Mouse (Mus musculus): ENCODE results near the gene Gm20605. TPM values are rescaled to one million over a fixed set of nuclear protein-coding genes. Genes with fewer than 3 reads are reported as not detected.
"Not testable (repeated sequence)": the region's sequence is repeated elsewhere in the genome, so short reads cannot be mapped to it uniquely, and the experiment has no call there.

Gene Gm20605
- total RNA-seq, 4 experiments from 2014 or later, result 8.2 to 24.1 (median 14.7) TPM

DNA sequence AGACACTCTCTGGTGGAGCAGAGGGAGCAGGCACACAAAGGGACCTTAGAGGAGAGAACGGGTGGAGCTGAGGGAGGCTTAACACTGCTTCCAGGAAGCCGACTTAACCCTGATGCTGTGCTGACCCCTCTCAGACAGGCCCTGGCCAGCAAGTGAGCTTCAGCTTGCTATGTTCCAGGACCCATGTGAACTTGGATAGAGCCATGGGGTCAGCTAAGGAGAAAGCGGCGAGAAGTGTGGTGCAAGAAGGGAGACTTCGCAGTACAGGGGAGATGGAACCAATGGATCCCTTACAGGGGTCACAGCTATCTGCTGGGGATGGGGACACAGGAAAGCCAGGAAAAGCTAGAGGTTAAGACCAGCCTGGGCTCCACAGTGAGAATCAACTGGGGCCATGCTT is 15.9 kb upstream of the Gm20605 start:
- no peak for DNase-seq

DNA sequence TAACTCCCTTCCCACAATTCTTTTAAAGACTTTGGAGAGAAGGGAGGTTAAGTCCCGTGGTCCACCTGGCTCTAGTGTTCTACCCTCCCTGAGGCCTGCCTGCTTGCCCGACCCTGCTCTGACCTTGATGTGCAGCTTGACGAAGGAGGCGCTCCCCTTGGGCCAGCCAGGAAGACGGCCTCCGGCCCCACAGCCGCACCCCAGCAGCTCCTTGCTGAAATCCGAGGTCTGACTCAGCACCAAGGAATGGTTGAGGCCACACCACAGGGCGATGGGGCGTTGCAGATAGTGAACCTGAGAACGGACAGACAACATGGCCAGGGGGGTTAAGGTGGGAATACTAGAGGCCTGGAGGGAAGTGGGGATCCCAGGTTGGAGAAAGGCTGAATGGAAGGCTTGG is 15.4 kb upstream of the Gm20605 start, which contains the start of gene Pcolce:
Gene Pcolce (minus strand): TSS at position 235 of the 400 bp plus-strand sequence.
- peak; percentile 73 for DNase-seq

DNA sequence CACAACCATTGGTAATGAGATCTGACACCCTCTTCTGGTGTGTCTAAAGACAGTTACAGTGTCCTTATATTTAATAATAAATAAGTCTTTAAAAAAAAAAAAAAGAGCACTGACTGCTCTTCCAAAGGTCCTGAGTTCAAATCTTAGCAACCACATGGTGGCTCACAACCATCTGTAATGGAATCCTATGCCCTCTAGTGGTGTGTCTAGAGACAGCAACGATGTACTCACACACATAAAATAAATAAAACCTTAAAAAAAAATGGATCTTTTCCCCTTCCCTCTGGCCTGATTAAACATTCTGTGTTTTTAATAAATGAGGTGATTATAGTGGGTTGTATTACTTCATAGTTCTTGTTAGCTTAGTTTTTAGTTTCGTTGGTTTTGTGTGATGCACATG is 14.1 kb upstream of the Gm20605 start:
- not testable (repeated sequence) for DNase-seq

DNA sequence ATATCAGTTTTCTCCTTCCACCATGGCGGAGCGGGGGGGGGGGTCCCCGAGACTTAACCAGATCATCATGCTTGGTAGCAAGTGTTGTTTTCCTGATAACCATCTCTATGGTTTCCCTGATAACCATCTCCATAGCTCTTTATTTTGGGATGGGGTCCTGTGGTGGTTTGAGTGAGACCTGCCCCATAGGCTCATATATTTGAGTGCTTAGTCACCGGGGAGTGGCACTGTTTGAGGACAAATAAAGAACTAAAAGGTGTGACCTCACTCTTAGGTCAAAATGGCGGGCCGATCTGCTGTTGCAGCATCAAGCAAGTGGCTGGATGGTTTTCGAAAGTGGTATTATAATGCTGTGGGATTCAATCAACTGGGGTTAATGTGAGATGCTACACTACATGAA is 13.6 kb upstream of the Gm20605 start:
- DNase-seq, result no peak

DNA sequence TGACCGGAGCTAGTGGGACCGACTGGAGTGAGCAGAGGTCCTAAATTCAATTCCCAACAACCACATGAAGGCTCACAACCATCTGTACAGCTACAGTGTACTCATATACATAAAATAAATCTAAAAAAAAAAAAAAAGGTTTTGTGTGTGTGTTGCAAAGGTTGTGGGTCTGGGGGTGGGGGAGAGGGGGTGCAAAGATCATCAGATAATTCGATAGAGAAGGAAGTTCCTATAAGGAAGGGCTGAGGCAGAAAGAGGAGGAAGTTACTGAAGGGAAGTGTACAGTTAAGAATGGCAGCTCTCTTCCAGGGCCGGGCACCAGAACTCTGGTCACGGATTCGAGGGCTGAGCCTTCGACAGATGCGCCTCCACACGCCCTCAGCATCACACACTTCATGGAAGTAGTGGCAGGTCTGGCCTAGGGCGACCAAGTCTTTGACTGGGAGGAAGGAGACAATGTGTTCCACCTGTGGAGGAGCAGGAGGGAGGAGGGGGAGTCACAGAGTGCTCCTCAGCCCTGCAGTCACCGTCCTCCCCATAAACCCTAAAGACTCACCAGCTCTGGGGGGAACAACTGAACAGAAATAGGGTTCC is 4.9 kb upstream of the Gm20605 start:
- DNase-seq, result no peak

DNA sequence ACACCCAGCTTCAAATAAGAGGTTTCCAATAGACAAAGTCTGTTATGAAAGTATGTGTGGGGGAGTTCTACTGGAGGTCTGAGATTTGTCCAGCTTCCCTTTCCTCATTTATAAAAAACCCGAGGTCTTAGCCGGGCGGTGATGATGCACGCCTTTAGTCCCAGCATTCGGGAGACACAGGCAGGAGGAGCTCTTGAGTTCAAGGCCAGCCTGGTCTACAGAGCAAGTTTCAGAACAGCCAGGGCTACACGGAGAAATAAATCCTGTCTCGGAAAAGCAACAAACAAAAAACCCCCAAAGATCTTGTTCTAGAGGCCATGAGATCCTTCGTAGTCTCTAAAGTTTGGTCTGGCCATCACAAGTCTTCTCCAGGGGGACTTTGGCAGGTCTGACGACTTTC is 984 bp upstream of the Gm20605 start:
- peak; percentile 63 for DNase-seq

DNA sequence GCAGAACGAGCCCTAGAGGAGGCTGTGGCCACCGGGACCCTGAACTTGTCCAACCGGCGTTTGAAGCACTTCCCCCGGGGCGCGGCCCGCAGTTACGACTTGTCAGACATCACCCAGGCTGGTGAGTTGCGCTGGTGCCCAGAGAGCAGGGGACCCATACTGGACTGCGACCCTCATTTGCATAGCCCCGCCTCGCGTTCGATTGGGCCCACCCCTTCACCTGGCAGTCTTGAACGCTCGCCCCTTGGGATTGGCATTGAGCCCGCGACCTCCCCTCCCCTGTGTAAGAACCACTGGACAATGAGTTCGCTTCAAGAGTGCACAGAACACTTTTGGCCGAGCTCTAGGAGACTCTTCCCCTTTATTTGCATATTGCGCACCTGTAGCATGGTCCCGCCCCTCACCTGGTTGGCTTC is 339 bp downstream of the Gm20605 start:
- no peak for DNase-seq

DNA sequence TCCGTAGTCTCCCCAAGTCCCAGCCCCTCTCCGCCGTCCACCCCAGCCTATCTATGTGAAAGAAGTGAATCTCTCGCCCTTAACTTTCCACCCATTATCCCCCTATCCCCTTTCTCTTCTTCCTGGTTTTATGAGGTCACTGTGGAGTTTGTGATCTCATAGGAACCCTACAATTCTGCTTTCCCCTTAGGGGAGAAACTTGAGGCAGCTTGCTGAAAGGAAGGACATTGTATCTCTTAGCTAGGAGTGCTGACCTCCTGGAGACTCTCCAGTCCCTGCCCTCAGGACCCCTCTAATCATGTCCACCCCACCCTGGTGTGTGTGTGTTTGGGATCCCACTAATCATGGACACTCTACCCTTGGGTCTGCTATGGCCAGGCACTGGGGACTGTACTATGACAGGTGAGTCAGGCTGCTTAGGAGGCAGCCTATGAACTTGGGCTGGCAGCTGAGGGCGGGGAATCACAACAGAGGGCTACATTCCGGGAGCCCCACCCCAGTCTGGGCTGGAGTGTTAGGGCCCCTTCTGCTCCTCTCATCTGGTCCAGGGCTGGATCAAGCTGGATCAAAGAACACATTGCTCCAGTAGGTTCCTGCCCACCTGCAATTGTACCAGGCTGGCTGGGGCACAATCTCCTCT is 1.1 kb downstream of the Gm20605 start:
- no peak for DNase-seq

DNA sequence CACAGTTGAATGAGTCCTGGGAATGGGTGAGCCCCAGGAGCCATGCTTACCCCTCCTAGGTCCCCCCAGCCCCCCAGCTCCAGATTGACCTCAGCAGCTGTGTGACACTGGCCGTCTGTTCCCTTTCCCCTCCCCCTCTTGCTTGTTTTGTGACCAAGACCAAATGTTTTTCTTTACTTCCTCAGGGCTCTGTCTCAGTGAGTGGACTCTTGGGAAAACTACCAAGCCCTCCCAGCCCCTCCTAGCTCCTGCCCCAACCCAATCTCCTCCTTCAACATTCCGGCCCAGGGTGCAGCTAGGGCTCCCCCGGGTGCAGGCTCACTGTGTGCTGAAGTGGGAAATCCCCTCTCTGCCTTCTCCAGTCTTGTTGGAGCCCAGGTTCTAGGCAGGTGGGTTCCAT is 1.6 kb downstream of the Gm20605 start:
- no peak for DNase-seq

DNA sequence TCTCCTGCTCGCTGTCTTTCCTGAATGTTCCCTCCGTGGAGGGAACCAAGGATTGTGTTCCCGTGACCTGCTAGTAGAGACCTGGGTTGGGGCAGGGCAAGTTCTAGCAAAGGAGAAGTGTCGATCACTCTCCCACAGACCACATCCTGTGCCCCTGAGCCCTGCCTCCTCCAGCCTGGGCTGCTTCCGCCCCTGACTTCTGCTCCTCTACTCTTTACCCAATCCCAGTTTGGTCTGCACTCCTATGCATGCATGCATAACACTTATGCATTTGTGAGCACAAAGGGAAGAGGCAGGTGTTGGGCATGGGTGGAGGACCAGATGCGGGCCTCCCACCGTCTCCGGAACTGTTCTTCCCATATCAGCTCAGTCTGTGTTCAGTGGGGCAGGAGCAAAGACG is 2.2 kb downstream of the Gm20605 start:
- DNase-seq, result no peak

DNA sequence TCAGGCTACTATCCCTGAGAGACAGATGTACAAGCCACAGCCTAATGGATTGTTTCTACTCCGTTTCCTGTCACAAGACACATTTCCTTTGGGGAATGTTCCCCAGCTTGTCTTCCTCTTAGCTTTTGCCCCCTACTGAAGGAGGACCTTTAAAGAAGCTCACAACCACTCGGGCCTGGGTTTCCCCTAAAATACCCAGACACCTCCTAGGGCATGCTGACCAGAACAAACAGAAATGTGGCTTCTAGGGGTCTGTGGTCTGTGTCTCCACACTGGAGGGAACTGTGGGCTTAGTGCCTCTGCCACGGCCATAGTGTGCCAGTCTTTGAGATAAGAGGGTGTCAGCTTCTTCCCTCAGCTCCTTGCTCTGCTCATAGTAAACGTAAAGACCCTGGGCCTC is 2.6 kb downstream of the Gm20605 start:
- no peak for DNase-seq

DNA sequence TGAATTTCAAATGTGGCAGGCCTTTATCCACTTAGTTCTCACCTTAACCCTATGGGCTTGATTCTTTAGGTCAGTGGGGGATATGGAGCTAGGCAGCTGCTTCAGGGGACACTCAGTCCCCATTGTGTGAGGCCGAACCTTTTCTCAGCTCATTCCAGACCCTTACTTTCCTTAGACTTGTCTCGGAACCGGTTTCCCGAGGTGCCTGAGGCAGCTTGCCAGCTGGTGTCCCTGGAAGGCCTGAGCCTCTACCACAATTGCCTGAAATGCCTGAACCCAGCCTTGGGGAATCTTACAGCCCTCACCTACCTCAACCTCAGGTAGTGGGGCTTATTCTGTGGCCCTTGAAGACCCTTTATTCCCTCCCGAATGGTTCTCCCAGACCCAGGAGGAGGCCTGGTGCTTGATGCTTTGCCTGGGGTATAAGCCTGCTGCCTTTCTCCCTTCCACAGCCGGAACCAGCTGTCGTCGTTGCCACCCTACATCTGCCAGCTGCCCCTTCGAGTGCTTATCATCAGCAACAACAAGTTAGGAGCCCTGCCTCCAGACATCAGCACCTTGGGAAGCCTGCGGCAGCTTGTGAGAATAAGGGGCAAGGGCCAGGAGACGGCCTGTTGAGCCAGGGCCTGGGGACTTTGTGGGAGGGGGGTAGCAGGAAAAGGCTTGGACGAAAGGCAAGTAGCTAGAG is 4.6 kb downstream of the Gm20605 start:
- DNase-seq, result no peak

DNA sequence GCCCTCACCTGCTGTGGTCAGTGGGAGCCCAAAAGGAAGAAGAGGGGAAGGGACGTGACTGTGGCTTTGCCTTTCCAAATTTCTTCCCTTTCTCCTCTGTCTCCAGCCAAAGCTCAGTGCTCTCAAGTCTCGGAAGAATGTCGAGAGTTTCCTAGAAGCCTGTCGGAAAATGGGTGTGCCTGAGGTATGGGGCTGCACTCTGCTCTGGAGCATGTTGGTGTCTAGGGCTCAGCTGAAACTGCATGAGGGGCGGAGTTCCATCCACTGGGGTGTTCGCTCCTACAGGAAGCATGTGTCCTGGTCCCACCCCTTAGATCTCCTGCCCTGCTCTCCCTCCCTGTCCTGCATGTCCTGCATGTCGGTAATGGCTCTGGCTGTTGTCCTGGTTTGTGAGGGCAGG is 10.5 kb downstream of the Gm20605 start:
- no peak for DNase-seq

DNA sequence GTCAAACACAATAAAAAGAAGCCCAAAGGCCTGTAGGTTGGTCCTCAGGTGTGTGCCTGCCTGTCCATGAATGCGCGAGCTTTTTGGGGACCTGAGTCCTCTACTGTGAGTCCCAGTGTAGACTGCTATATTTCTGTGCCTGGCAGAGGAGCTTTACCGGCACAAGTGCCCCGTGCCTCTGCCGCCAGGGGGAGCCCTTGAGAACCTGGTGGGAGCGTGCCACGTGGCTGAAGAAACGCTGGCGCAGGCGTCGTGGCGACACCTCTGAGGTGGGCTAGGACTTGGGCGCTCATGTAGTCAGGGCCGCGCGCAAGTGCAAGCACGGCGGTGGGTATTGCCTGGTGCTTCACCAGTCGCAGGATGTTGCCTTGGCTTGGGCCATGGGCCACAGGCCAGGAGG is 12.1 kb downstream of the Gm20605 start, which contains the start of gene Sap25:
Gene Sap25 (plus strand): TSS at position 281 of the 400 bp plus-strand sequence.
- no peak for DNase-seq

DNA sequence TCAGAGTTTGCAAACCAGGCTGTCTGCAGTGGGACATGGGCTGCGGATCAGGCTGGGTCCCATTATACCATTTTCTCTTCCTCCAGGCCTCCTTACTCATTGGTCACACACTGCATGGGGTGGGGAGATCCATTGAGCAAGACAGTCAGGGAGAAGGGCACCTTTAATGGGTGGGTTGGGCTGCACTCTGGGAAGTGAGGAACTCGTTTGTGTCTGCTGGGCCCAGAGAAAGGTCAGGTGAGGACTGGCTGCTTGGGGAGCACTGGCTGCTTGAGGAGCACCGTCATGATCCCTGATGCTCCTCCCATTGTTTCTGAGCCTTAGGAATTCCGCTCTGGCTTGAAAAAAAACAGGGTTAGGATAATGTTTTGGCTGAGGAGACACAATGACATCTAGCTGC is 13.9 kb downstream of the Gm20605 start:
- DNase-seq, result no peak

DNA sequence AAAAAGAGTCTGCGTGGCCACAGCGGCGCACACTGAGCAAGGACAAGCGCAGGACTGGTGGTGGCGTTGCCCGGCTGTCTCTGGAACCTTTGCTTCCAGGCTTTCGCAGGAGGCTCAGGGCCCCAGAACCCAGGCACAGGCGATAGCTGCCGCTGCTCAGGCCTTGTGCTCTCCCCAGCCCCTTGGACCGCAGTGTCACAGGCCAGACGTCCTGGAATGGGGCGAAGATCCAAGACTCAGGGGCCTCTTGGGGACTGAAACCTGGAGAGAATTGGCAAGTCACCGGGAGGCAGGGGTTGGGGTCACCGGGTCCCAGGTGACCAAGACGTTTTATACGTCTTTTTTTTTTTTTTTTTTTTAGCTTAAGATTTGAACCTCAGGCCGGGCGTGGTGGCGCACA is 15.5 kb downstream of the Gm20605 start:
- no peak for DNase-seq

DNA sequence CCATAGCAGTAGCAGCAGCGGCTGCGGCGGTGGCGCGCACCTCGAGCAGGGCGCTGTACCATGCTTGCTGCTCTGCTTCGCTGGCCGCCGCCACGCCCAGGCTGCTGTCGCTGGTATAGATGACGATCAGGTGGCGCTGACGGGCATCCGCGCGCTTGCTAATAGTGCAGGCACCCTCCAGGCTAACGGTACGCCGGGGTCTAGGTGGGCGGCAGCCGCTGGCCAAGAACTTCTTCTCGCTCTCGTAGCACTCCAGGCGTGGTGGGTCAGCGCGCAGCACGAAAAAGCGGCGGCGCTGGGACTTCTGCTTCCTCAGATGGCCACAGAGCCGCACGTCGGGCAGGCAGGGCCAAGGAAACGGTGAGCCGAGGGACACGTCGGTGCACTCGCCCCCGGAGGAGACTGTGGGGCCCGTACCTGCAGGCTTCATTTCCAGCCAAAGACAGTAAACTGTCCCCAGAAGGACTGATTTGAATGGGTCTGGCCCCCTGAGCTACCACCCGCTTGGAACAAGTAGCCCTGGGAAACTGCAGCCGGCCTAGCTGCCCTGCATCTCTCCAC is 16.2 kb downstream of the Gm20605 start:
- DNase-seq, result no peak

DNA sequence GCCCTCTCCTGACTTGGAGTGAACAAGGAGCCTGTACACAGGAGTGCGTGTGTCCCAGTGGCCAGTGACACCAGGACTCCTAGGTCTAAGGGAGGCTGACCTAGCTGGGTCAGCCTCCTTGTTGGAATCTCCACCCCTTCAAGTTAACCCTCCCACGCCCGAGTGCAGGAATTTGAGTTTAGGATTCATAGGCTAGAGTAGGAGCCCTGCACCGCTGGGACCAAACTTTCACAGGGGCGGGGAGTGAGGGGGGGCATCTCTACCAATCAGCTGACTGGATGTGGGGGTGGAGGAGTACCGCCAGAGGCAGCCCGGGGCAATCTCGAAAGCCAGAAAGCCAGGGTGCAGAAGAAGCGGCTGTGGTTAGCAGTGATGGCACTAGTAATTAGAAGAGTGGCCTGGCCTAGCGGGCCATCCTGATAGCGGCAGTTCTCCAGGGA is 16.7 kb downstream of the Gm20605 start, which contains the start of gene Irs3:
Gene Irs3 (minus strand): TSS at position 63 of the 440 bp plus-strand sequence.
- no peak for DNase-seq

DNA sequence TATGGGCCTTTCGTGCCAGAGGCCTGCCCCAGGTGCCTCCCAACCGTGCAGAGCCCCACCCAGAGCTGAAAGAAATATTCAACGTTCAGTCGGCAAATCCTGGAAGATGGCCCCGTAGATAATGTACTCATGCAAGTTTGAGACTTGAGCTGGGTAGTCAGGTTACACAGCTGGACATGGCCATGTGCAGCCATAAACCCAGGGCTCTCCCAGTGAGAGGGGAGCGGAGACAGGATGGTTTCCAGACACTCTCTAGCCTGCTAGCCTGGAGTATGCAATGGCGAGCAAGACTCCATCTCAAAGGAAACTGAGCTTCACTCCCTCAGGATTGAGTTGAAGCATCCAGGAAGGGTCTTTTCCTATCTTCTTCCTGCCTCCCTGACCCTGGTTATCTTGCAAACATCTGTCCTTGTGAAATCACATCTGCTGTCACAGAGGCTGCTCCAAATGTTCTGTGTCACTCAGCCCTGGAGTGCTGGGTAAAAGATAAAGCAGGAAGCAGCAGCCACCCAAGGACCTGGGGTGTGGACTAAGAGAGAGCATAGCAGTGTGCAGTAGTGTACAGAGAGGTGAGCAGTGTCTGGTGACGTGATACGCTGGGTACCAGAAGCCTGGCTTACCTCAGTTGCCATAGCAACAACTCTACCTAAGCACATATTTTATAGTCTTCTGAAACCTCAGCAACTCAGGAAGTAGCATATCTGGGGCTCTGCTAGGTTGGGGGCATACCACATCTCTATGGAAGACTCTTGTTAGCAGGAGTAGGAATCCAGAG is 19.0 kb downstream of the Gm20605 start:
- DNase-seq, result no peak

DNA sequence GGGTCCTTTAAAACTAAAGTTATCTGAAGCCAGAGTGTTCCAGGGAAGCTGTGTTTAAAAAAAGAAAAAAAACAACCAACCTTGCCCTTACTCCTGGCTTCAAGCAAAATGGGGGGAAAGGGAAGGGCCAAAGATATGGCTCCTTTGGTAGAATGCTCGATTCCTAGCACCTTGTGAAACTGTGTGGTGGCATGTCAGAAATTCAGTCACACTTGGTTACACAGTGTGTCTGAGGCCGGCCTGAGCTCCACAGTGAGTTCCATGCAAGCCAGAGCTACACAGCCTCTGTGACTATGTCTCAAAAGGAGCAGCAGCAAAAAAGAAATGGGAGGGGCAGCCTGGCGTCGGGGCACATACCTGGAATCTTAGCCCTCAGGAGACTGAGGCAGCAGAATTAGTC is 20.3 kb downstream of the Gm20605 start:
- DNase-seq, result no peak

DNA sequence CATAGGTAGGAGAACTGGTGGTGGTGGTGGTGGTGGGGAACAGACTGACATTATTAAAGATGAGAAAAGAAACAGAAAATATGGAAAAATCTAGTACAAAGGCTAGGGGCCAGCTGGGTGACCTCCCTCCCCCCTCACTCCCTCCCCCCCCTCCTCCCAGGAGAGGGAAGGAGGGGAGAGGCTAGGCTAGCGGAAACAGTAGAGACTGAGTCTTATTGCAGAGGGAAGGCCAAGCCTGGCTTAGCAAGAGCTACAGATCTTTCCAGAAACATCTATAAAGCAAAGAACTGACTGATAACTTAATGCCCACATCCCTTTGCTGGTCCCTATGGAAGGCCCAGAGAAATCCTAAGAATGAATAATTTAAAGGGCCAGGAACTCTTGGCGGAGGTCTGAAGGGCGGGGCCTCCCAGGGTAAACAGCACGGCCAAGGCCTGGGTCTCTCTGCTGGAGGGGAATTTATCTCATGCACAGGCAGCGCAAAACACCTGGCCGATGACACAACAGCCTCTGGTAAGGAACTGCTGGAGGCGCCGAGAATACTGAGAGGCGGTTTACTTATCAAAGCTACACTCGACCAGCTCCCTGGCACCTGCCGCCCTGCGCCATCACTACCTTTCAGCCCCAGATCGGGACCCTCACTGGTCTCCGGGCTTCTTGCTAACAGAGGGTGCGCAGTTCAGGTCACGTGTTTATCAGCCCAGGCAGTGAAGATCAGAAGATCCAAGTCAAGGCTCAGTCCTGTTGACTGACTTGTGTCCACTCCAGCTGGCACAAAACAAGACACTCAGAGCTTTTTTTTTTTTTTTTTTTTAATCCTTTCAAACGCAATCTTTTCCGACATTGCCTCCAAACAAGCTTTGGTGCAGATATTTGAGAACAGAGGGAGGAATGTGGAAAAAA is 20.9 kb downstream of the Gm20605 start:
- DNase-seq, result no peak

DNA sequence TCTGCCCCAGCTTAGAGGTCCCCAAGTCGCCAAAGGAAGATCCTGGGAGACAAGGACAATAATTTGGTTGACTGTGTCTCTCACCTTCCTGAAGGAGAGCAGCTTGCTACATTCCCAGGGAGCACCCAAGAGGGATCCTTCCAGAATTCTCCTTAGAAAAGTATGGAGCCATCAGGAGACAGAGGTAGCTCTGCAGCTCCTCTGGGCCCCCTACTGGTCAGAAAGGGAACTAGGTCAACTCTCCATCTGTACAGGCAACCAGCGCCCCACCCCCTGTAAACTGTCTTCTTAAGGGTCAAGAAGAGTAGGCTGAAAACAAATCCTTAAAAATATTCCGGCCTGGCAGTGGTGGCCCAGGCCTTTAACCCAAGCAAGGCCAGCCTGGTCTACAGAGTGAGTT is 23.5 kb downstream of the Gm20605 start:
- DNase-seq, result no peak
